Mouse (Mus musculus) heart, postnatal 0 days (tissue): ENCODE measurements around the gene Alkbh1.

ENCODE experiments used
- CTCF ChIP-seq: IDR thresholded peaks from 2 replicates; pipeline ENCODE4 v1.5.1; 2016; ENCODE audit warnings: antibody characterized with exemption, control low read depth, low read depth
- EP300 ChIP-seq: IDR thresholded peaks from 2 replicates; pipeline ENCODE4 v1.6.1; 2016; ENCODE audit warnings: antibody characterized with exemption, low read depth

- no peak for TF ChIP-seq CTCF
- no peak for TF ChIP-seq EP300
Observed at GRCm38 (mm10) chr12:87423700-87424099, 20.1 kb downstream of the Alkbh1 start.
